Mouse (Mus musculus) small intestine, adult 2 months (tissue): ENCODE data around the gene Rimklb. TPM values are rescaled to one million over a fixed set of nuclear protein-coding genes. Genes with fewer than 3 reads are reported as not detected.
"Not testable (repeated sequence)": the region's sequence is repeated elsewhere in the genome, so short reads cannot be mapped to it uniquely, and the experiment has no call there.

Source experiments
- H3K27ac ChIP-seq: fragments of 200-500 bp; 2 replicates; pipeline ENCODE4 v1.5.1; 2012; ENCODE audit warnings: low read depth, low read length, control low read depth, inconsistent platforms; ENCODE audit not compliant: insufficient read depth
- H3K27me3 ChIP-seq: fragments of 200-500 bp; 2 replicates; pipeline ENCODE4 v1.6.1; 2012; ENCODE audit warnings: mild to moderate bottlenecking, moderate library complexity, low read length, inconsistent platforms; ENCODE audit not compliant: control insufficient read depth, insufficient read depth
- H3K36me3 ChIP-seq: fragments of 200-500 bp; 2 replicates; pipeline ENCODE4 v1.6.1; 2012; ENCODE audit warnings: mild to moderate bottlenecking, low read length, control low read depth, inconsistent platforms; ENCODE audit not compliant: control insufficient read depth, insufficient read depth
- H3K4me1 ChIP-seq: fragments of 200-500 bp; 2 replicates; pipeline ENCODE4 v1.6.1; 2012; ENCODE audit warnings: low read length, inconsistent platforms, mixed read lengths; ENCODE audit not compliant: control insufficient read depth, insufficient read depth, insufficient read length
- H3K4me3 ChIP-seq: fragments of 200-500 bp; 2 replicates; pipeline ENCODE4 v1.5.1; 2012; ENCODE audit warnings: low read depth, mild to moderate bottlenecking, control low read depth, inconsistent platforms, low read length, moderate library complexity
- CTCF ChIP-seq: fragments of 200-500 bp; IDR thresholded peaks from 2 replicates; pipeline ENCODE4 v1.5.1; 2012; ENCODE audit warnings: low read depth, mild to moderate bottlenecking, control low read depth, inconsistent platforms, low read length, moderate library complexity, mixed read lengths; ENCODE audit not compliant: insufficient replicate concordance, insufficient read length; ENCODE audit errors: extremely low read depth
- POLR2A ChIP-seq: fragments of 200-500 bp; IDR thresholded peaks from 2 replicates; pipeline ENCODE4 v1.6.1; 2012; ENCODE audit warnings: low read depth, mild to moderate bottlenecking, control low read depth, inconsistent platforms, low read length, moderate library complexity
- WGBS: fragments of 180-500 bp; shearing (Covaris S2); methylation state at CpG from one replicate; pipeline ENCODE4 v1.1.7; 2018; 5-methylcytosine and 5-hydroxymethylcytosine counted together
- polyA plus RNA-seq: library from polyadenylated mRNA; depleted of rRNA; stranded (reverse); fragments of >200 nt; gene quantifications from 2 replicates; pipeline ENCODE4 v1.2.3, GENCODE M21; 2012

The Rimklb gene
- polyA plus RNA-seq, 1 experiment, result not detected

GRCm38 (mm10) chr6:122486297-122487117 is 12.1 kb downstream of the Rimklb start:
- H3K4me1 ChIP-seq, result peaks cover 3% of the 10 kb centered on the region
- no peak overlapping the region for H3K27ac ChIP-seq
- TF ChIP-seq CTCF (no peak), POLR2A (no peak)
- H3K36me3 ChIP-seq, result no peaks in the 10 kb centered on the region
- H3K4me3 ChIP-seq, result peak overlapping the region; percentile 56
- WGBS, result 4% methylated on average over 90 of the region's 111 CpGs
- peaks cover 44% of the 10 kb centered on the region for H3K27me3 ChIP-seq

GRCm38 (mm10) chr6:122485401-122486296 is 12.9 kb downstream of the Rimklb start:
- H3K27ac ChIP-seq, result no peak overlapping the region
- WGBS, result 10% methylated on average over 75 of the region's 91 CpGs

DNA sequence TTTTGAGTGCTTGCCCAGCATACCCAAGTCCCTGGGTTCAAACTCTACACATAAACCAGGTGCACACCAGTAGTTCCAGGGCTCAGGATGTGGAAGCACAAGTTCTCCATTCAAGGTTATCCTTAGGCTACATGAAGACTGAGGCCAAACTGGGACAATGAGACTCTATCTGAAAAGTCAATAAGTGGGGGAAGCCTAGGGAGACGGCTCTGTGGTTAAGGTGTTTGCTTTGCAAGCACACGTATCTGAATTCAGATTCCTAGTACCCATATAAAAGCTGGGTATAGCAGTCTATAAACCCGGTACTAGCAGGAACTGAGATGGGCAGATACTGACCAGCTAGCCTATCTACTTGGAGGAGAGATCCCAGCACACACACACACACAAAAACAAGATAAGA is 20.5 kb downstream of the Rimklb start:
- Histone ChIP-seq H3K27ac (no peak overlapping the region), H3K27me3 (peaks cover 2% of the 10 kb centered on the region)
- 38% methylated on average over 3 of the region's 3 CpGs for WGBS

More at GRCm38 (mm10) chr6:122485401-122486296, 12.9 kb downstream of the Rimklb start:
- Histone ChIP-seq H3K4me1 (peaks cover 3% of the 10 kb centered on the region), H3K36me3 (no peaks in the 10 kb centered on the region), H3K4me3 (peak overlapping the region; percentile 56), H3K27me3 (peaks cover 37% of the 10 kb centered on the region)
- no peak for TF ChIP-seq POLR2A

DNA sequence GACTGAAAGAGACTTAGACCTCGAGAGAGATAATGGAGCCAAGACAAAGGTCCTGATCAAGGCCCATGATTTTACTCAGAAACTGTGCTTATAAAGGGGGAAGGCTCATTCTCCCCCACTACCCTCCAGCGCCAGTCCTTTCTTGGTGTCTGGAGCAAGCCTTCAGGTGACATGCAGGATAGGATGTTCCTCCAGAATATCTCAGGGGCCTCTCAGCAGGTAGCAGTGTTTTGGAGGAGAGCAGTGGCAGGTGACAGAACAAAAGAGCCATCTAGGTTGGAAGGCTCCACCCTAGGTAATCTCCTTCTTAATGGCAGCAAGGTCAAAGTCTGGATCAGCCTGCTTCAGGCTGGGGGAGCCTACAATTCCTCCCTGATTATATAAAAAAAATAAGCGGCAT is 27.1 kb downstream of the Rimklb start:
- not testable (repeated sequence) for H3K27me3 ChIP-seq, H3K4me3 ChIP-seq, H3K27ac ChIP-seq, H3K4me1 ChIP-seq, H3K36me3 ChIP-seq
- 60% methylated on average over 3 of the region's 3 CpGs for WGBS

More for the DNA sequence above, 20.5 kb downstream of the Rimklb start:
- H3K36me3 ChIP-seq, result no peaks in the 10 kb centered on the region
- no peak overlapping the region for H3K4me3 ChIP-seq
- no peaks in the 10 kb centered on the region for H3K4me1 ChIP-seq
- TF ChIP-seq POLR2A (no peak), CTCF (no peak)

DNA sequence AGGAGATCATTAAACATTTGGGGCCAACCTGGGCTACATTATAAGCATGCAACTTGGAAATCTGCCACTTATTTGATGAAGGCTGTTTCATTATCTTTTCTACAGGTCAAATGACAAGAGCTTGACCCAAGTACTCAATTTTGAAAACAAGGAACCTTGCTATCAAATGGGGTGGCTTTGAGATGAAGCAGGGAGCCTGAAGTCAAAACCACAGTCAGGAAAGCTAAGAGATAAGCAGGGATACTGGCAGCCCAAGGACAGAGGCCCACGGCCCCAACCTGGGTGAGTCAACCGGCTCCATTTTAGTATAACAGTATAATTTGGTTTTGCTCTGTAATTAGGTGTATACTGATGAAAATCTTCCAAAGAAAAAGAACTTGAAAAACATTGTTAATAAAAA is 28.3 kb downstream of the Rimklb start:
- no peaks in the 10 kb centered on the region for H3K27me3 ChIP-seq
- no peaks in the 10 kb centered on the region for H3K4me1 ChIP-seq
- H3K27ac ChIP-seq, result no peak overlapping the region
- WGBS, result 89% methylated on average over 2 of the region's 2 CpGs
- no peak overlapping the region for H3K4me3 ChIP-seq
- H3K36me3 ChIP-seq, result no peaks in the 10 kb centered on the region
- TF ChIP-seq POLR2A (no peak), CTCF (no peak)

DNA sequence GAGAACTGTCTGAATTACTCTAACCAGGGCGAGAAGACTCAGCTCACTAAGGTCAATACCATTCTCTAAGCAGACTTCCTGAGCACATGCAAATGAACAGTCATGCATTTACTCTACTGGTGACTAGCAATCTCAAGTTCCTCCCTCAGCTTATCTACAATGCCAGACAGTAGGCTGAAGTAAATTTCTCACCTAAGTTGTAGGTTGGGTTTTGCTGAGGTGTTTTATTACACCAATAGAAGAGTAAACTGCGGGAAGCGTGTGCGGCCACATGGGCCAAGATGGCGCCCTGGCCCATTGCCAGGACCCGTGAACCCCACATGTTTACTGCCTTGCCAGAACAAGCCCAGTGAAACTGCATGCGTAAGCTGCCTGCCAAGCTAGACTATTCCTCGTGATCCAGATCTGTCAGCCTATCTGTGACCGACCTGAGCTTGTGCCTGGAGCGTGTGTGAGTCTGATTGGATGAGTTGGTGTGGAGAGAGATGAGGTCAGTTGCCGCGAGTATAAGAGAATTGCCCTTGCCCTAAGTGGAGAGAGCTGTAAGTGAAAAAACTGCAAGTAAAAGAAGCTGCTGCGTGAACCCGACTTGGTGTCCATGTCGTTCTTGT is 29.4 kb downstream of the Rimklb start:
- 71% methylated on average over 15 of the region's 15 CpGs for WGBS
- no peaks in the 10 kb centered on the region for H3K36me3 ChIP-seq
- no peak overlapping the region for H3K27ac ChIP-seq
- H3K4me3 ChIP-seq, result no peak overlapping the region
- H3K27me3 ChIP-seq, result no peaks in the 10 kb centered on the region
- H3K4me1 ChIP-seq, result no peaks in the 10 kb centered on the region
- no peak for TF ChIP-seq POLR2A

DNA sequence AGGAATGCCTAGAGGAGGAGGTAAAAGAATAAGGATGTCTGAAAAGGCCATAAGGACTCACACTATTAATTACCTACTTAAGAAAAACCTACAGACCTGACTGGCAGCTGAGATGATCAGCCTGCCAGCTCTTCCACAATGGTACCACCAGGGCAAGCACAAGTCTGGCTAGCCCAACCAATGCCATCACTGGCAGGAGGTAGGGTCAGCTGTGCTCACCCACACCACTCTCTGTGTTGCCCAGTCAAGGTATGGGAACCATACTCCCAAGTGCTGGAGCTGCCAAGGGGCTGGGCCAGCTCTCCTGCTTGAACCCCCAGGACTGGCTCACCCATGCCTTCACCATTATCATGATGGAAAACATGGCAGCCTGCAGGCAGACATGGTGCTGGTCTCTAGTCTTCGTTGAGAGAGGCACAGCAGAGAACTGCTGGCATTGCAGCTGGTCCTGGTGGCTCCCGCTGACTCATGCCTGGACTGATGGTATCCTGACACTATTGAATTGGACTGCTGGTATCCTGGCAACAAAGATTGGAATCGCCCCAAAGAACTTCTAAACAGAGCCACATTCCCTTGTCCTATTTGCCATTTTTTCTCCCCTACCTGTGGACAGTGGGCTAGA is 32.4 kb downstream of the Rimklb start:
- no peak overlapping the region for H3K4me3 ChIP-seq
- H3K36me3 ChIP-seq, result no peaks in the 10 kb centered on the region
- H3K27ac ChIP-seq, result no peak overlapping the region
- no peaks in the 10 kb centered on the region for H3K4me1 ChIP-seq
- no peak for TF ChIP-seq POLR2A
- TF ChIP-seq CTCF, result no peak
- 73% methylated on average over 3 of the region's 3 CpGs for WGBS
- no peaks in the 10 kb centered on the region for H3K27me3 ChIP-seq
